Mouse (Mus musculus) midbrain, embryonic 11.5 days (tissue): ENCODE measurements around the gene Gm10277. TPM values are rescaled to one million over a fixed set of nuclear protein-coding genes. Genes with fewer than 3 reads are reported as not detected.

ENCODE experiments used
- ATAC-seq: fragments of 200-750 bp; cut with Nextera tagmentation; 2 replicates; pipeline ENCODE4 v1.8.0; 2017; ENCODE audit warnings: moderate TSS enrichment, moderate library complexity; ENCODE audit not compliant: low FRiP score
- DNase-seq: peaks from one replicate; pipeline ENCODE4 v3.0.0; 2015; ENCODE audit warnings: low spot score; ENCODE audit errors: missing footprints
- H3K27ac ChIP-seq: fragments of 300-500 bp; sonication (generic); 2 replicates; pipeline ENCODE4 v1.5.1; 2014; ENCODE audit warnings: low read depth, low read length
- H3K27me3 ChIP-seq: fragments of 300-500 bp; sonication (generic); 2 replicates; pipeline ENCODE4 v1.6.1; 2014; ENCODE audit warnings: mild to moderate bottlenecking, low read length, moderate library complexity, mixed read lengths; ENCODE audit not compliant: control insufficient read depth, insufficient read depth
- H3K36me3 ChIP-seq: fragments of 300-500 bp; sonication (generic); 2 replicates; pipeline ENCODE4 v1.6.1; 2014; ENCODE audit warnings: mild to moderate bottlenecking, low read length, moderate library complexity, mixed read lengths; ENCODE audit not compliant: control insufficient read depth, insufficient read depth
- H3K4me1 ChIP-seq: fragments of 300-500 bp; sonication (generic); 2 replicates; pipeline ENCODE4 v1.6.1; 2014; ENCODE audit warnings: low read length; ENCODE audit not compliant: control insufficient read depth, insufficient read depth
- H3K4me2 ChIP-seq: fragments of 300-500 bp; sonication (generic); 2 replicates; pipeline ENCODE4 v1.6.1; 2014; ENCODE audit warnings: mild to moderate bottlenecking, moderate library complexity
- H3K4me3 ChIP-seq: fragments of 300-500 bp; sonication (generic); 2 replicates; pipeline ENCODE4 v1.5.1; 2014; ENCODE audit warnings: low read depth, low read length
- H3K9ac ChIP-seq: fragments of 300-500 bp; sonication (generic); 2 replicates; pipeline ENCODE4 v1.6.1; 2014; ENCODE audit warnings: low read length
- H3K9me3 ChIP-seq: fragments of 300-500 bp; sonication (generic); 2 replicates; pipeline ENCODE4 v1.6.1; 2016; ENCODE audit warnings: low read length; ENCODE audit not compliant: control insufficient read depth
- WGBS: fragments of 180-500 bp; shearing (Covaris S2); extraction: QIAGEN DNeasy Blood & Tissue Kit; methylation state at CpG from one replicate; pipeline ENCODE4 v1.1.7; 2014; 5-methylcytosine and 5-hydroxymethylcytosine counted together
- polyA plus RNA-seq: library from polyadenylated mRNA; unstranded; fragments of >200 nt; fragmentation: Nextera tagmentation; extraction: Ambion mirVana; gene quantifications from 2 replicates; pipeline ENCODE4 v1.2.1, GENCODE M21; 2014

The Gm10277 gene
- polyA plus RNA-seq, 1 experiment from 2014 or later, result 0.79 TPM

GRCm38 (mm10) chr11:77806855-77807254, 19.3 kb upstream of the Gm10277 start:
- Histone ChIP-seq H3K4me3 (no peak overlapping the region), H3K9me3 (no peaks in the 10 kb centered on the region), H3K9ac (no peak overlapping the region), H3K4me1 (peaks cover 21% of the 10 kb centered on the region), H3K36me3 (no peaks in the 10 kb centered on the region), H3K27ac (no peak overlapping the region), H3K4me2 (no peak overlapping the region), H3K27me3 (no peaks in the 10 kb centered on the region)
- ATAC-seq (no peak), DNase-seq (no peak)
- 80% methylated on average over 6 of the region's 6 CpGs for WGBS

GRCm38 (mm10) chr11:77806218-77806617, 18.7 kb upstream of the Gm10277 start:
- Histone ChIP-seq H3K4me1 (peaks cover 21% of the 10 kb centered on the region), H3K4me2 (no peak overlapping the region), H3K27me3 (no peaks in the 10 kb centered on the region), H3K36me3 (no peaks in the 10 kb centered on the region), H3K4me3 (no peak overlapping the region), H3K9me3 (no peaks in the 10 kb centered on the region), H3K27ac (no peak overlapping the region), H3K9ac (no peak overlapping the region)
- WGBS, result 17% methylated on average over 2 of the region's 2 CpGs
- ATAC-seq (no peak), DNase-seq (no peak)

GRCm38 (mm10) chr11:77802341-77802865, 14.9 kb upstream of the Gm10277 start:
- WGBS, result 68% methylated on average over 9 of the region's 9 CpGs
- Histone ChIP-seq H3K27ac (no peak overlapping the region), H3K9ac (no peak overlapping the region)

GRCm38 (mm10) chr11:77800869-77801701, 13.5 kb upstream of the Gm10277 start:
- DNase-seq (no peak), ATAC-seq (no peak)
- H3K4me3 ChIP-seq, result no peak overlapping the region
- no peaks in the 10 kb centered on the region for H3K36me3 ChIP-seq
- H3K4me2 ChIP-seq, result no peak overlapping the region
- H3K9me3 ChIP-seq, result no peaks in the 10 kb centered on the region
- no peaks in the 10 kb centered on the region for H3K27me3 ChIP-seq
- 0 out of 2 replicates have a peak, but pooled peaks cover 6% of the 10 kb centered on the region for H3K4me1 ChIP-seq
- peak overlapping the region; percentile 16; the same call in 1 of the 2 replicates for H3K9ac ChIP-seq
- no peak overlapping the region for H3K27ac ChIP-seq
- WGBS, result 33% methylated on average over 15 of the region's 15 CpGs

More at GRCm38 (mm10) chr11:77802341-77802865, 14.9 kb upstream of the Gm10277 start:
- DNase-seq, result no peak
- Histone ChIP-seq H3K9me3 (no peaks in the 10 kb centered on the region), H3K36me3 (no peaks in the 10 kb centered on the region), H3K27me3 (no peaks in the 10 kb centered on the region), H3K4me1 (peaks cover 8% of the 10 kb centered on the region), H3K4me3 (no peak overlapping the region), H3K4me2 (no peak overlapping the region)
- ATAC-seq, result no peak

GRCm38 (mm10) chr11:77800491-77800868, 12.9 kb upstream of the Gm10277 start:
- Histone ChIP-seq H3K27ac (no peak overlapping the region), H3K36me3 (no peaks in the 10 kb centered on the region), H3K4me3 (no peak overlapping the region), H3K27me3 (no peaks in the 10 kb centered on the region), H3K4me2 (no peak overlapping the region), H3K9me3 (no peaks in the 10 kb centered on the region), H3K9ac (peak overlapping the region; percentile 16), H3K4me1 (0 out of 2 replicates have a peak, but pooled peaks cover 6% of the 10 kb centered on the region)
- ATAC-seq (no peak), DNase-seq (no peak)
- 77% methylated on average over 9 of the region's 9 CpGs for WGBS

GRCm38 (mm10) chr11:77795216-77795615, 7.7 kb upstream of the Gm10277 start:
- H3K36me3 ChIP-seq, result no peaks in the 10 kb centered on the region
- DNase-seq (no peak), ATAC-seq (no peak)
- no peak overlapping the region for H3K4me3 ChIP-seq
- 79% methylated on average over 5 of the region's 5 CpGs for WGBS
- no peaks in the 10 kb centered on the region for H3K27me3 ChIP-seq
- no peak overlapping the region for H3K27ac ChIP-seq
- no peaks in the 10 kb centered on the region for H3K9me3 ChIP-seq
- H3K4me1 ChIP-seq, result peaks cover 11% of the 10 kb centered on the region
- no peak overlapping the region for H3K4me2 ChIP-seq
- H3K9ac ChIP-seq, result no peak overlapping the region

GRCm38 (mm10) chr11:77793238-77793930, 5.8 kb upstream of the Gm10277 start:
- ATAC-seq (peak; percentile 89), DNase-seq (peak; percentile 99)
- Histone ChIP-seq H3K9me3 (no peaks in the 10 kb centered on the region), H3K4me3 (peak overlapping the region; percentile 29), H3K4me2 (peak overlapping the region; percentile 62), H3K27ac (no peak overlapping the region), H3K27me3 (no peaks in the 10 kb centered on the region), H3K36me3 (no peaks in the 10 kb centered on the region), H3K9ac (peak overlapping the region; percentile 62), H3K4me1 (peaks cover 11% of the 10 kb centered on the region)
- 6% methylated on average over 19 of the region's 19 CpGs for WGBS

GRCm38 (mm10) chr11:77792566-77792909, 5.0 kb upstream of the Gm10277 start:
- H3K27ac ChIP-seq, result no peak overlapping the region
- no peaks in the 10 kb centered on the region for H3K9me3 ChIP-seq
- no peaks in the 10 kb centered on the region for H3K36me3 ChIP-seq
- no peak overlapping the region for H3K4me2 ChIP-seq
- H3K4me3 ChIP-seq, result no peak overlapping the region
- no peaks in the 10 kb centered on the region for H3K27me3 ChIP-seq
- WGBS, result 82% methylated on average over 7 of the region's 7 CpGs
- H3K4me1 ChIP-seq, result peaks cover 11% of the 10 kb centered on the region
- no peak overlapping the region for H3K9ac ChIP-seq
- no peak for DNase-seq
- ATAC-seq, result no peak
